Mouse (Mus musculus): Measurements from ENCODE around the gene Sirt4.
A peak's percentile ranks its signal among the peaks of the same experiment; 100 is the strongest.

Sirt4 gene

GRCm38 (mm10) chr5:115491771-115492322, 7.3 kb upstream of the Sirt4 start:
- no peak for DNase-seq (ENCODE audit: low spot score in 2 of 2)

- DNase-seq (ENCODE audit: low spot score in 2 of 2) = no peak
These were observed 6.6 kb upstream of the Sirt4 start for GRCm38 (mm10) chr5:115491076-115491475.

- DNase-seq (ENCODE audit: low spot score in 2 of 2) = no peak
These were observed 6.1 kb upstream of the Sirt4 start for GRCm38 (mm10) chr5:115490638-115491000.

GRCm38 (mm10) chr5:115489699-115490637, 5.4 kb upstream of the Sirt4 start:
- peak; percentile 75 to 83 for DNase-seq (ENCODE audit: low spot score in 2 of 2)

- peak; percentile 69 to 74 for DNase-seq (ENCODE audit: low spot score in 2 of 2)
These were observed 4.5 kb upstream of the Sirt4 start for GRCm38 (mm10) chr5:115488841-115489698.

GRCm38 (mm10) chr5:115487942-115488580, 3.5 kb upstream of the Sirt4 start:
- no peak for DNase-seq (ENCODE audit: low spot score in 2 of 2)

- DNase-seq (ENCODE audit: low spot score in 2 of 2) = no peak
These were observed 2.8 kb upstream of the Sirt4 start for GRCm38 (mm10) chr5:115487353-115487752.

GRCm38 (mm10) chr5:115486726-115487125, 2.2 kb upstream of the Sirt4 start:
- no peak for DNase-seq (ENCODE audit: low spot score in 2 of 2)

- no peak for DNase-seq (ENCODE audit: low spot score in 2 of 2)
These were observed 1.1 kb upstream of the Sirt4 start for GRCm38 (mm10) chr5:115485489-115486205.

GRCm38 (mm10) chr5:115484996-115485395, 471 bp upstream of the Sirt4 start:
- no peak for DNase-seq (ENCODE audit: low spot score in 2 of 2)

GRCm38 (mm10) chr5:115483385-115483784, 1.1 kb downstream of the Sirt4 start:
- no peak for DNase-seq (ENCODE audit: low spot score in 2 of 2)

- no peak for DNase-seq (ENCODE audit: low spot score in 2 of 2)
These were observed 1.9 kb downstream of the Sirt4 start for GRCm38 (mm10) chr5:115482390-115483265.

GRCm38 (mm10) chr5:115480101-115480500, 4.4 kb downstream of the Sirt4 start:
- DNase-seq (ENCODE audit: low spot score in 2 of 2) = no peak

- no peak for DNase-seq (ENCODE audit: low spot score in 2 of 2)
These were observed 5.0 kb downstream of the Sirt4 start for GRCm38 (mm10) chr5:115479561-115479960.

GRCm38 (mm10) chr5:115476107-115476727, 8.3 kb downstream of the Sirt4 start:
- DNase-seq (ENCODE audit: low spot score in 2 of 2) = no peak

- no peak for DNase-seq (ENCODE audit: low spot score in 2 of 2)
These were observed 9.0 kb downstream of the Sirt4 start for GRCm38 (mm10) chr5:115475337-115476106.

GRCm38 (mm10) chr5:115474174-115474828, 10.2 kb downstream of the Sirt4 start:
- DNase-seq (ENCODE audit: low spot score in 2 of 2) = no peak

- DNase-seq (ENCODE audit: low spot score in 2 of 2) = no peak
These were observed 11.3 kb downstream of the Sirt4 start for GRCm38 (mm10) chr5:115473191-115473590.

All from frontal cortex, postnatal 25 days (tissue).